Mouse (Mus musculus): ENCODE results near the gene Stat3. TPM values are rescaled to one million over a fixed set of nuclear protein-coding genes. Genes with fewer than 3 reads are reported as not detected.
A peak's percentile ranks its signal among the peaks of the same experiment; 100 is the strongest.

Gene Stat3
- polyA plus RNA-seq, 1 experiment from 2014 or later: 39.4 TPM

- WGBS: 13% methylated on average over 6 of the region's 6 CpGs
- Histone ChIP-seq H3K27me3 (ENCODE audit: control insufficient read depth, insufficient read depth, low read length) (peaks cover 31% of the 10 kb centered on the region), H3K27ac (replicated peaks; ENCODE audit: low read depth, low read length) (no peak overlapping the region), H3K9me3 (ENCODE audit: control insufficient read depth, low read length) (no peaks in the 10 kb centered on the region), H3K4me2 (ENCODE audit: low read depth, severe bottlenecking) (no peak overlapping the region), H3K4me3 (ENCODE audit: low read depth, low read length) (no peak overlapping the region), H3K9ac (ENCODE audit: low read length) (no peak overlapping the region), H3K4me1 (ENCODE audit: control insufficient read depth, insufficient read depth, low read length) (0 out of 2 replicates have a peak, but pooled peaks cover 4% of the 10 kb centered on the region), H3K36me3 (ENCODE audit: control insufficient read depth, insufficient read depth, low read length) (no peaks in the 10 kb centered on the region)
- DNase-seq (ENCODE audit: low spot score) (no peak), ATAC-seq (ENCODE audit: insufficient number of reproducible peaks, low FRiP score, low TSS enrichment, low read depth) (no peak)
Measured at GRCm38 (mm10) chr11:100960540-100960939, 21.2 kb upstream of the Stat3 start.

GRCm38 (mm10) chr11:100959826-100960225 lies 20.5 kb upstream of the Stat3 start:
- no peak for ATAC-seq (ENCODE audit: insufficient number of reproducible peaks, low FRiP score, low TSS enrichment, low read depth)
- Histone ChIP-seq H3K36me3 (ENCODE audit: control insufficient read depth, insufficient read depth, low read length) (no peaks in the 10 kb centered on the region), H3K4me1 (ENCODE audit: control insufficient read depth, insufficient read depth, low read length) (0 out of 2 replicates have a peak, but pooled peaks cover 4% of the 10 kb centered on the region), H3K9me3 (ENCODE audit: control insufficient read depth, low read length) (no peaks in the 10 kb centered on the region), H3K4me3 (ENCODE audit: low read depth, low read length) (no peak overlapping the region), H3K27me3 (ENCODE audit: control insufficient read depth, insufficient read depth, low read length) (peaks cover 26% of the 10 kb centered on the region), H3K9ac (ENCODE audit: low read length) (no peak overlapping the region), H3K4me2 (ENCODE audit: low read depth, severe bottlenecking) (no peak overlapping the region), H3K27ac (replicated peaks; ENCODE audit: low read depth, low read length) (no peak overlapping the region)
- DNase-seq (ENCODE audit: low spot score): no peak
- 33% methylated on average over 3 of the region's 3 CpGs for WGBS

GRCm38 (mm10) chr11:100959464-100959810 lies 20.1 kb upstream of the Stat3 start:
- H3K27me3 ChIP-seq (ENCODE audit: control insufficient read depth, insufficient read depth, low read length): peaks cover 25% of the 10 kb centered on the region

GRCm38 (mm10) chr11:100958613-100959463 lies 19.5 kb upstream of the Stat3 start:
- peak overlapping the region; percentile 22 for H3K4me3 ChIP-seq (ENCODE audit: low read depth, low read length)
- no peak for ATAC-seq (ENCODE audit: insufficient number of reproducible peaks, low FRiP score, low TSS enrichment, low read depth)
- WGBS: 7% methylated on average over 76 of the region's 76 CpGs
- no peaks in the 10 kb centered on the region for H3K9me3 ChIP-seq (ENCODE audit: control insufficient read depth, low read length)
- no peaks in the 10 kb centered on the region for H3K36me3 ChIP-seq (ENCODE audit: control insufficient read depth, insufficient read depth, low read length)
- H3K27ac ChIP-seq (replicated peaks; ENCODE audit: low read depth, low read length): no peak overlapping the region
- H3K27me3 ChIP-seq (ENCODE audit: control insufficient read depth, insufficient read depth, low read length): peaks cover 24% of the 10 kb centered on the region
- 0 out of 2 replicates have a peak, but pooled peaks cover 4% of the 10 kb centered on the region for H3K4me1 ChIP-seq (ENCODE audit: control insufficient read depth, insufficient read depth, low read length)
- peak overlapping the region; percentile 45 for H3K4me2 ChIP-seq (ENCODE audit: low read depth, severe bottlenecking)
- peak; percentile 43 for DNase-seq (ENCODE audit: low spot score)
- no peak overlapping the region; the same call in 1 of the 2 replicates for H3K9ac ChIP-seq (ENCODE audit: low read length)

More at GRCm38 (mm10) chr11:100959464-100959810, 20.1 kb upstream of the Stat3 start:
- 4% methylated on average over 14 of the region's 14 CpGs for WGBS
- Histone ChIP-seq H3K36me3 (ENCODE audit: control insufficient read depth, insufficient read depth, low read length) (no peaks in the 10 kb centered on the region), H3K4me2 (ENCODE audit: low read depth, severe bottlenecking) (peak overlapping the region; percentile 45), H3K9me3 (ENCODE audit: control insufficient read depth, low read length) (no peaks in the 10 kb centered on the region), H3K4me3 (ENCODE audit: low read depth, low read length) (peak overlapping the region; percentile 22), H3K4me1 (ENCODE audit: control insufficient read depth, insufficient read depth, low read length) (0 out of 2 replicates have a peak, but pooled peaks cover 4% of the 10 kb centered on the region), H3K27ac (replicated peaks; ENCODE audit: low read depth, low read length) (no peak overlapping the region), H3K9ac (ENCODE audit: low read length) (no peak overlapping the region)
- DNase-seq (ENCODE audit: low spot score) (peak; percentile 85), ATAC-seq (ENCODE audit: insufficient number of reproducible peaks, low FRiP score, low TSS enrichment, low read depth) (no peak)

GRCm38 (mm10) chr11:100957915-100958469 lies 18.7 kb upstream of the Stat3 start:
- 41% methylated on average over 6 of the region's 6 CpGs for WGBS
- Histone ChIP-seq H3K4me1 (ENCODE audit: control insufficient read depth, insufficient read depth, low read length) (0 out of 2 replicates have a peak, but pooled peaks cover 4% of the 10 kb centered on the region), H3K9me3 (ENCODE audit: control insufficient read depth, low read length) (no peaks in the 10 kb centered on the region), H3K9ac (ENCODE audit: low read length) (no peak overlapping the region), H3K36me3 (ENCODE audit: control insufficient read depth, insufficient read depth, low read length) (no peaks in the 10 kb centered on the region), H3K27me3 (ENCODE audit: control insufficient read depth, insufficient read depth, low read length) (peaks cover 24% of the 10 kb centered on the region), H3K4me2 (ENCODE audit: low read depth, severe bottlenecking) (no peak overlapping the region), H3K27ac (replicated peaks; ENCODE audit: low read depth, low read length) (no peak overlapping the region), H3K4me3 (ENCODE audit: low read depth, low read length) (no peak overlapping the region)
- ATAC-seq (ENCODE audit: insufficient number of reproducible peaks, low FRiP score, low TSS enrichment, low read depth): no peak
- no peak for DNase-seq (ENCODE audit: low spot score)

- Histone ChIP-seq H3K9ac (ENCODE audit: low read length) (no peak overlapping the region), H3K9me3 (ENCODE audit: control insufficient read depth, low read length) (no peaks in the 10 kb centered on the region), H3K4me2 (ENCODE audit: low read depth, severe bottlenecking) (no peak overlapping the region), H3K36me3 (ENCODE audit: control insufficient read depth, insufficient read depth, low read length) (no peaks in the 10 kb centered on the region), H3K27ac (replicated peaks; ENCODE audit: low read depth, low read length) (no peak overlapping the region), H3K27me3 (ENCODE audit: control insufficient read depth, insufficient read depth, low read length) (peaks cover 24% of the 10 kb centered on the region), H3K4me3 (ENCODE audit: low read depth, low read length) (no peak overlapping the region), H3K4me1 (ENCODE audit: control insufficient read depth, insufficient read depth, low read length) (0 out of 2 replicates have a peak, but pooled peaks cover 2% of the 10 kb centered on the region)
- no peak for ATAC-seq (ENCODE audit: insufficient number of reproducible peaks, low FRiP score, low TSS enrichment, low read depth)
- DNase-seq (ENCODE audit: low spot score): peak; percentile 98
- WGBS: 2% methylated on average over 5 of the region's 5 CpGs
Measured at GRCm38 (mm10) chr11:100957244-100957643, 17.9 kb upstream of the Stat3 start.

GRCm38 (mm10) chr11:100949540-100949939 lies 10.2 kb upstream of the Stat3 start:
- Histone ChIP-seq H3K9me3 (ENCODE audit: control insufficient read depth, low read length) (no peaks in the 10 kb centered on the region), H3K36me3 (ENCODE audit: control insufficient read depth, insufficient read depth, low read length) (no peaks in the 10 kb centered on the region), H3K9ac (ENCODE audit: low read length) (no peak overlapping the region), H3K4me3 (ENCODE audit: low read depth, low read length) (no peak overlapping the region), H3K27me3 (ENCODE audit: control insufficient read depth, insufficient read depth, low read length) (no peaks in the 10 kb centered on the region), H3K4me1 (ENCODE audit: control insufficient read depth, insufficient read depth, low read length) (no peaks in the 10 kb centered on the region), H3K4me2 (ENCODE audit: low read depth, severe bottlenecking) (no peak overlapping the region), H3K27ac (replicated peaks; ENCODE audit: low read depth, low read length) (no peak overlapping the region)
- ATAC-seq (ENCODE audit: insufficient number of reproducible peaks, low FRiP score, low TSS enrichment, low read depth) (no peak), DNase-seq (ENCODE audit: low spot score) (no peak)
- WGBS: 100% methylated on average over 1 of the region's 1 CpGs

- Histone ChIP-seq H3K4me2 (ENCODE audit: low read depth, severe bottlenecking) (no peak overlapping the region), H3K4me3 (ENCODE audit: low read depth, low read length) (no peak overlapping the region), H3K27ac (replicated peaks; ENCODE audit: low read depth, low read length) (no peak overlapping the region), H3K36me3 (ENCODE audit: control insufficient read depth, insufficient read depth, low read length) (no peaks in the 10 kb centered on the region), H3K27me3 (ENCODE audit: control insufficient read depth, insufficient read depth, low read length) (no peaks in the 10 kb centered on the region), H3K9ac (ENCODE audit: low read length) (no peak overlapping the region), H3K9me3 (ENCODE audit: control insufficient read depth, low read length) (no peaks in the 10 kb centered on the region), H3K4me1 (ENCODE audit: control insufficient read depth, insufficient read depth, low read length) (no peaks in the 10 kb centered on the region)
- WGBS: 61% methylated on average over 4 of the region's 4 CpGs
- DNase-seq (ENCODE audit: low spot score): no peak
- ATAC-seq (ENCODE audit: insufficient number of reproducible peaks, low FRiP score, low TSS enrichment, low read depth): no peak
Measured at GRCm38 (mm10) chr11:100948317-100948716, 9.0 kb upstream of the Stat3 start.
